34 mouse cellular contexts compared by ENCODE assay signal in genomic region chr4:151703069-151703735, GRCm38 (mm10).
A peak's percentile ranks its signal among the peaks of the same experiment; 100 is the strongest.
DNase-seq lines count a peak whose midpoint lies in the region; ATAC-seq and TF ChIP-seq lines count a peak whose summit lies in the region.
"Had no signal": no experiment of that assay in that cellular context is flagged by ENCODE, and none has a peak within 500 bp of the region (broad histone marks: within the 10 kb centered on the region; RNA-seq: fewer than 3 reads in every experiment).

No protein-coding gene starts in this region.

- TF ChIP-seq EP300 in MEL (IDR thresholded peaks at IDR 0.05; ENCODE audit: low read depth in 1 of 2, low read length in 2 of 2): no peak

- 0 out of 2 replicates have a peak overlapping the region, but pooled peaks have one; percentile 16 for H3K27ac ChIP-seq in heart, embryonic 10.5 days
- no peak overlapping the region for H3K27ac ChIP-seq in heart, embryonic 11.5 days (ENCODE audit: low read depth, low read length)
- H3K27ac ChIP-seq in MEL (ENCODE audit: control insufficient read depth, low read depth, low read length): peak overlapping the region; percentile 61
- H3K27ac ChIP-seq in liver, embryonic 11.5 days (ENCODE audit: low read depth, low read length): no peak overlapping the region
- peak overlapping the region; percentile 53; the same call in 1 of the 2 replicates for H3K27ac ChIP-seq in liver, embryonic 16.5 days (ENCODE audit: low read length)
- H3K27ac ChIP-seq: embryonic facial prominence, embryonic 13.5 days; forebrain, embryonic 12.5 days; heart, embryonic 13.5 days; hindbrain, embryonic 12.5 days; hindbrain, postnatal 0 days; kidney, embryonic 15.5 days; layer of hippocampus, adult 2 months; limb, embryonic 13.5 days; macrophage; midbrain, embryonic 12.5 days; neural tube, embryonic 12.5 days had no signal

- H3K9me3 ChIP-seq in heart, embryonic 10.5 days: no peaks in the 10 kb centered on the region
- H3K9me3 ChIP-seq in heart, embryonic 11.5 days (replicated peaks; ENCODE audit: control insufficient read depth, low read length): no peaks in the 10 kb centered on the region
- H3K9me3 ChIP-seq in MEL (replicated peaks; ENCODE audit: insufficient read depth, low read length): no peaks in the 10 kb centered on the region
- H3K9me3 ChIP-seq in liver, embryonic 11.5 days (ENCODE audit: control insufficient read depth, low read length): no peaks in the 10 kb centered on the region
- H3K9me3 ChIP-seq in liver, embryonic 16.5 days (replicated peaks; ENCODE audit: control insufficient read depth, low read length): no peaks in the 10 kb centered on the region
- H3K9me3 ChIP-seq: embryonic facial prominence, embryonic 13.5 days; forebrain, embryonic 12.5 days; hindbrain, embryonic 12.5 days; kidney, embryonic 15.5 days; limb, embryonic 13.5 days; midbrain, embryonic 12.5 days; neural tube, embryonic 12.5 days had no signal

- WGBS in heart, embryonic 10.5 days: 72% methylated on average over 14 of the region's 14 CpGs
- 66% methylated on average over 14 of the region's 14 CpGs for WGBS in heart, embryonic 11.5 days (ENCODE audit: insufficient replicate concordance)
- 81% methylated on average over 14 of the region's 14 CpGs for WGBS in liver, embryonic 11.5 days
- 60% methylated on average over 14 of the region's 14 CpGs for WGBS in liver, embryonic 16.5 days (ENCODE audit: insufficient replicate concordance)

- H3K4me3 ChIP-seq in heart, embryonic 10.5 days: no peak overlapping the region
- no peak overlapping the region for H3K4me3 ChIP-seq in heart, embryonic 11.5 days (ENCODE audit: low read depth, low read length)
- peak overlapping the region; percentile 44 to 52 for H3K4me3 ChIP-seq in MEL (ENCODE audit: control insufficient read depth in 1 of 2, insufficient read depth in 1 of 2, low read depth in 2 of 2, low read length in 2 of 2)
- H3K4me3 ChIP-seq in liver, embryonic 11.5 days (ENCODE audit: low read depth, low read length): no peak overlapping the region
- no peak overlapping the region for H3K4me3 ChIP-seq in liver, embryonic 16.5 days (ENCODE audit: low read depth, low read length)
- H3K4me3 ChIP-seq: embryonic facial prominence, embryonic 13.5 days; erythroblast, embryonic 14.5 days; forebrain, embryonic 12.5 days; heart, embryonic 13.5 days; hindbrain, embryonic 12.5 days; kidney, embryonic 15.5 days; layer of hippocampus, adult 2 months; limb, embryonic 13.5 days; midbrain, embryonic 12.5 days; myocyte; neural tube, embryonic 12.5 days had no signal

- no peak for TF ChIP-seq RAD21 in MEL (IDR thresholded peaks at IDR 0.05; ENCODE audit: low read depth, low read length)

- H3K36me3 ChIP-seq in heart, embryonic 10.5 days: no peaks in the 10 kb centered on the region
- no peaks in the 10 kb centered on the region for H3K36me3 ChIP-seq in heart, embryonic 11.5 days (ENCODE audit: control insufficient read depth, insufficient read depth, low read length)
- H3K36me3 ChIP-seq in MEL (ENCODE audit: control insufficient read depth in 1 of 2, insufficient read depth in 2 of 2, low read length in 2 of 2): no peaks in the 10 kb centered on the region
- no peaks in the 10 kb centered on the region for H3K36me3 ChIP-seq in liver, embryonic 11.5 days (ENCODE audit: control insufficient read depth, insufficient read depth, low read length)
- H3K36me3 ChIP-seq in liver, embryonic 16.5 days (ENCODE audit: control insufficient read depth, insufficient read depth): no peaks in the 10 kb centered on the region
- H3K36me3 ChIP-seq: embryonic facial prominence, embryonic 13.5 days; forebrain, embryonic 12.5 days; heart, embryonic 13.5 days; hindbrain, embryonic 12.5 days; kidney, embryonic 15.5 days; limb, embryonic 13.5 days; midbrain, embryonic 12.5 days; neural tube, embryonic 12.5 days had no signal

- no peak overlapping the region for H3K4me2 ChIP-seq in heart, embryonic 11.5 days
- H3K4me2 ChIP-seq in liver, embryonic 11.5 days: no peak overlapping the region
- H3K4me2 ChIP-seq in liver, embryonic 16.5 days (ENCODE audit: low read depth, low read length): peak overlapping the region; percentile 31
- H3K4me2 ChIP-seq: embryonic facial prominence, embryonic 13.5 days; forebrain, embryonic 12.5 days; heart, embryonic 13.5 days; hindbrain, embryonic 12.5 days; kidney, embryonic 15.5 days; limb, embryonic 13.5 days; midbrain, embryonic 12.5 days; neural tube, embryonic 12.5 days had no signal

- H3K27me3 ChIP-seq in heart, embryonic 10.5 days (ENCODE audit: insufficient read depth, poor library complexity, severe bottlenecking): 0 out of 2 replicates have a peak, but pooled peaks cover 4% of the 10 kb centered on the region
- H3K27me3 ChIP-seq in heart, embryonic 11.5 days (ENCODE audit: control insufficient read depth, insufficient read depth, low read length): no peaks in the 10 kb centered on the region
- no peaks in the 10 kb centered on the region for H3K27me3 ChIP-seq in MEL (ENCODE audit: control insufficient read depth in 1 of 2, insufficient read depth in 2 of 2, low read length in 2 of 2)
- H3K27me3 ChIP-seq in liver, embryonic 11.5 days (replicated peaks; ENCODE audit: control insufficient read depth, insufficient read depth, low read length): no peaks in the 10 kb centered on the region
- no peaks in the 10 kb centered on the region for H3K27me3 ChIP-seq in liver, embryonic 16.5 days (ENCODE audit: control insufficient read depth, insufficient read depth, low read depth, low read length)
- H3K27me3 ChIP-seq: CH12.LX; embryonic facial prominence, embryonic 13.5 days; forebrain, embryonic 12.5 days; heart, embryonic 13.5 days; hindbrain, embryonic 12.5 days; kidney, embryonic 15.5 days; limb, embryonic 13.5 days; midbrain, embryonic 12.5 days; neural tube, embryonic 12.5 days had no signal

- H3K9ac ChIP-seq in heart, embryonic 11.5 days (ENCODE audit: low read depth, low read length): no peak overlapping the region
- peak overlapping the region; percentile 59 for H3K9ac ChIP-seq in MEL (ENCODE audit: control insufficient read depth, low read depth, low read length, poor library complexity, severe bottlenecking)
- H3K9ac ChIP-seq in liver, embryonic 11.5 days (ENCODE audit: low read depth, low read length): no peak overlapping the region
- 0 out of 2 replicates have a peak overlapping the region, but pooled peaks have one; percentile 15 for H3K9ac ChIP-seq in liver, embryonic 16.5 days (ENCODE audit: low read depth, low read length)
- H3K9ac ChIP-seq: embryonic facial prominence, embryonic 13.5 days; forebrain, embryonic 12.5 days; heart, embryonic 13.5 days; hindbrain, embryonic 12.5 days; kidney, embryonic 15.5 days; limb, embryonic 13.5 days; midbrain, embryonic 12.5 days; neural tube, embryonic 12.5 days had no signal

- peak in 2 of 3 experiments; percentile 17 to 20; a peak in 1 of 6 replicates for TF ChIP-seq CTCF in MEL (IDR thresholded peaks at IDR 0.05 in 2 of 3, conservative IDR thresholded peaks at IDR 0.05 in 1 of 3; ENCODE audit: control insufficient read depth in 1 of 3, insufficient read depth in 1 of 3, low read depth in 2 of 3, low read length in 3 of 3, poor library complexity in 1 of 3, severe bottlenecking in 1 of 3)

- H3K79me2 ChIP-seq in MEL (ENCODE audit: control insufficient read depth, insufficient read depth, low read length, poor library complexity): no peaks in the 10 kb centered on the region

- no peak for DNase-seq in heart, embryonic 10.5 days (ENCODE audit: low spot score)
- peak; percentile 44 for DNase-seq in MEL (ENCODE audit: low read depth, low spot score)
- no peak for DNase-seq in liver, embryonic 11.5 days (ENCODE audit: low spot score)
- DNase-seq in thymus, postnatal 4 days: no peak
- DNase-seq in yolk sac, embryonic 10.5 days (ENCODE audit: low spot score): no peak
- DNase-seq: adrenal gland, adult 8-10 months; cerebellum, adult 11 months; cerebellum, adult 9-10 months; gastrocnemius, postnatal 10 days; heart, adult 11 months; heart, postnatal 14 days; kidney, postnatal 36 days; lung, adult 2 months; lung, postnatal 10 days; right cerebral cortex, adult 18-20 months; right cerebral cortex, postnatal 4 days had no signal

- ATAC-seq in heart, embryonic 11.5 days (replicated peaks; ENCODE audit: insufficient number of reproducible peaks, low FRiP score, low TSS enrichment): no peak
- ATAC-seq in liver, embryonic 11.5 days (replicated peaks; ENCODE audit: low FRiP score): peak; percentile 67
- peak; percentile 91 for ATAC-seq in liver, embryonic 16.5 days (ENCODE audit: low read depth)
- no peak for ATAC-seq in granulocyte monocyte progenitor cell, adult 5-6 weeks (replicated peaks; ENCODE audit: poor library complexity, severe bottlenecking)
- ATAC-seq: hindbrain, postnatal 0 days; intestine, embryonic 16.5 days had no signal

- no peak for TF ChIP-seq POLR2A in MEL (IDR thresholded peaks at IDR 0.05; ENCODE audit: control insufficient read depth in 1 of 2, insufficient read depth in 1 of 2, low read depth in 1 of 2, low read length in 2 of 2, poor library complexity in 1 of 2)

- peaks cover 16% of the 10 kb centered on the region for H3K4me1 ChIP-seq in heart, embryonic 10.5 days
- peaks cover 5% of the 10 kb centered on the region; the same call in 1 of the 2 replicates for H3K4me1 ChIP-seq in heart, embryonic 11.5 days (ENCODE audit: control insufficient read depth, insufficient read depth, low read length)
- H3K4me1 ChIP-seq in MEL (ENCODE audit: control insufficient read depth in 1 of 2, insufficient read depth in 2 of 2, low read length in 2 of 2): 0 out of 4 replicates have a peak, but pooled peaks cover 0 to 5% of the 10 kb centered on the region in 2 experiments
- H3K4me1 ChIP-seq in liver, embryonic 11.5 days (replicated peaks; ENCODE audit: control insufficient read depth, insufficient read depth, low read length): 0 out of 2 replicates have a peak, but pooled peaks cover 3% of the 10 kb centered on the region
- H3K4me1 ChIP-seq in liver, embryonic 16.5 days (ENCODE audit: control insufficient read depth, low read depth, low read length): peaks cover 16% of the 10 kb centered on the region
- H3K4me1 ChIP-seq: embryonic facial prominence, embryonic 13.5 days; kidney, embryonic 15.5 days; limb, embryonic 13.5 days; midbrain, embryonic 12.5 days had no signal

TF ChIP-seq in MEL, 35 proteins besides CTCF, POLR2A, EP300 and RAD21:
- TF ChIP-seq SMC3 (IDR thresholded peaks at IDR 0.05; ENCODE audit: low read depth, low read length) (0 out of 2 replicates have a peak, but pooled peaks have one; percentile 10), NELFE (IDR thresholded peaks at IDR 0.05; ENCODE audit: low read depth, low read length) (no peak), USF1 (IDR thresholded peaks at IDR 0.05; ENCODE audit: low read depth, low read length) (no peak), ZMIZ1 (IDR thresholded peaks at IDR 0.05; ENCODE audit: low read depth, low read length) (no peak)

Comparison
In these comparisons a context has a peak if more than half of its experiments do, and no peak if none do; other contexts are left out.
1. H3K27ac ChIP-seq: peak in heart, embryonic 10.5 days (single experiment), MEL (single experiment) and liver, embryonic 16.5 days (single experiment); none in heart, embryonic 11.5 days (single experiment) and liver, embryonic 11.5 days (single experiment).
2. H3K9ac ChIP-seq: peak in MEL (single experiment) and liver, embryonic 16.5 days (single experiment); none in heart, embryonic 11.5 days (single experiment) and liver, embryonic 11.5 days (single experiment).
3. H3K4me3 ChIP-seq: peak in MEL (2 of 2); none in heart, embryonic 10.5 days (single experiment), heart, embryonic 11.5 days (single experiment), liver, embryonic 11.5 days (single experiment) and liver, embryonic 16.5 days (single experiment).
4. ATAC-seq: peak in liver, embryonic 11.5 days (single experiment) and liver, embryonic 16.5 days (single experiment); none in heart, embryonic 11.5 days (single experiment) and granulocyte monocyte progenitor cell, adult 5-6 weeks (single experiment).